Mouse (Mus musculus) megakaryocyte progenitor cell, adult 5-6 weeks (primary cell): Measurements from ENCODE around the gene Imp3. TPM values are rescaled to one million over a fixed set of nuclear protein-coding genes. Genes with fewer than 3 reads are reported as not detected.
"Not testable (repeated sequence)": the region's sequence is repeated elsewhere in the genome, so short reads cannot be mapped to it uniquely, and the experiment has no call there.

Source experiments
- ATAC-seq: replicated peaks from 2 replicates; pipeline ENCODE4 v1.8.0; 2016; ENCODE audit warnings: mild to moderate bottlenecking, moderate TSS enrichment, inconsistent platforms; ENCODE audit not compliant: poor library complexity
- total RNA-seq, 2 experiments: library from RNA; stranded (forward) in 1 of 2; stranded (reverse) in 1 of 2; fragments of 157-497, 149-512 nt in 1 of 2; fragments of 200-1000 nt in 1 of 2; gene quantifications; 2 replicates each; pipeline versions ENCODE4 v1.2.3 to v1.2.4; 2015 to 2017

Gene Imp3
- total RNA-seq, 2 experiments from 2014 or later: 77.3 to 138 TPM

DNA sequence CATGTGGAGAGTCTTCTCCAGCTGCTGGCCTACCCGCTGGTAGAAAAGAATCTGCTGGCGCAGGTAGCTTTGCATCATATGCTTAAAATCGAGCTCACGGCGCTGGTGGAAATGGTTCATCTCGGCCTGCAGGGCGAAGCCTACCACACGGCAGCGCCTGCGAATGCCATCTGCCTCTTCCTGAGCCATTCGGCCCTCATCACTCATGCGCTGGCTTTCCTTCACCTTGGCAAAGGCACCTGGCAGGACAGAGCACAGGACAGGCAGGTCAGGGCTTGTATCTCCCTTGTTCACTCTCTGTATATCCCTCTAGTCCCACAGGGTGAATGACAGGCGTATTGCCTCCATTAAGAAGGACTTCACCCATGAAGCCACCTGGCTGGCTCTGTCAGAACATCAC, 18.8 kb upstream of the Imp3 start:
- no peak for ATAC-seq

DNA sequence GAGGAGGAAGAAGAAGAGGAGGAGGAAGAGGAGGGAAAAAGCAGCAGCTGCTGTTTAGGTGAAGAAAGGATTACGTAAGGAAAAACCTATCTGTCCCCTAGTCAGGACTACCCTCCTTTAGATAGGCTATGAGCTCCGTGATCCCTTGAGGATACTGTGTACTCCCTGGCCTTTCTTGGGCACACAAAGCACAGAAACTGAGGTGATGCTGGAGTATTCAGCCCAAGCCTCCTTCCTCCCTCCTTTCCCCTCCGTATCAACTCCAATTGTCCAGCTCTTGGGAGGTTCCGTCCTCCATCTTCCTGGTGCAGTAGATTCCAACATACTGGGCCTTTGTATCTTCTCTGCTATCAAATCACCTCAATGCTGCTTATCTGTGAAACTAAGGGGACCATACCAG, 14.5 kb upstream of the Imp3 start:
- no peak for ATAC-seq

DNA sequence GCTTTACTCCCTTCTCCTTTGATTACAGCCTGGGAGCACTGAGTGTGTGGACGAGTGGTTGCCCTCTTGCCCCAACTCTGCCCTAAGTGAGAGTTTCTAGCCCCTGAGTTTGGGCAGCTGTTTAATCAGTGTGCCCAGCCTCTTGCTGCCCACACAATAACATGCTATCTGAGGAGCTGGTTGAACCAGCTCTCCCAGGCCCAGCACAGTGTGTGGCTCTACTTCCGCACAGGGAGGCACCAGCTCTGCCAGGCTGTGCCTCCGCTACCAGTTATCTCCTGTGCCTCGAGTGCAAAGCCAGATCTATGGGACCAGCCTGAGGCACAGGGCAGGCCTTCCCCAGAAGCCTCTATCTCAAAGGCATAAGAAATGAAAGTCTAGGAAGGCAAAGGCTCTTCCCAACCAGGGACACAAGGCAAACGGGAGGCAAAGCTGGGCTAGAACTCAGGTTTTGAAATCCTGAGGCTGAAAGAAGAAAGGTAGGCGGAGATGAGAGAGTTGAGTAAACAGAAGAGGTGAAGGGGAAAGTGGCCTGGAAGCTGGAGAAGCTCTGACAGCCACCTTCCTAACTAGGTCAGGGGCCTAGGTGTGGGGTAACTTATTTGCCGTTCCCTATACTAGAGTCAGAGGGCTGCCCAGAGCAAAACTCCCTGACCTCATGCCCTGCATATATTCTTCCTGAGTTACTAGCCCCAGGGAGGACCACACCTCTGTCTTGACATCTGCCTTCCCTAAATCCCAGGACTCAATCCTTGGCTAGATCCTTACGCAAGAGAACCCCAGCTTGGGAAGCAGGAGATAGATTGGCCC, 13.2 kb upstream of the Imp3 start:
- ATAC-seq: peak; percentile 35; the same call in 1 of the 2 replicates

- peak; percentile 24 for ATAC-seq
Measured at GRCm38 (mm10) chr9:56924651-56925027, 12.6 kb upstream of the Imp3 start.

DNA sequence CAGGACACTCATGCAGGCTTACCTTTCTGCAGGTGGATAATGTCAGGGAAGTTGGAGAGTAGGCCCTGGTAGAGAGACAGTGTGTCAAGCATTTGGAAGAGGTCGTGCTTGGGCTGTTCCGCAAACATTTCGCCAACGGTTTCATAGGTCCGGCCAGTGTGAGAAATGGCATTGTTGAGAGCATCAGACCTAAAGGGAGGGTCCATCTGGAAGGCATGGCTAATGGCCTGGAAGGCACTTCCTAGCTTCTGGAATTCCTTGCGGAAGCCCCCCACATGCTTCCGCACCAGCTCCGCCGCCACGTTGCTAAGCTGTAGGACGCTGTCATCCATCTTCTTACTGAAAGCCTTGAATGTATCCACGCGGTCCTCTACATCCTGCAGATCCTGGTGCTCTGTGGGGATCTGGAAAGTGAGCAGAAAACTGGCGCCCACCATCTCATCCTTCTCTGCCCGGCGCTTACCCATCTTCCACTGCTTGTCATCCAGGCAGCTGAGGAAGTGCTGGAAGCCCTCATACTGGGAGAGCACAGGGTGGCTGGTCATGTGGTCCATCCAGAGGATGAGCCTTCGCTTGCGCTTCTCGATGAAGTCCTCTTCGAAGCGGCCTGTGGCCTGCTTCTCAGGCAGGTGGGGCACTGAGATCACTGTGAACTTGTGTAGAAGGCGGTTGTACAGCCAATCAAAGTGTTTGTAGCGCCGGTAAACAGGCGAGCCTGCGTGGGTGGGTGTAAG, 11.8 kb upstream of the Imp3 start:
- no peak for ATAC-seq

DNA sequence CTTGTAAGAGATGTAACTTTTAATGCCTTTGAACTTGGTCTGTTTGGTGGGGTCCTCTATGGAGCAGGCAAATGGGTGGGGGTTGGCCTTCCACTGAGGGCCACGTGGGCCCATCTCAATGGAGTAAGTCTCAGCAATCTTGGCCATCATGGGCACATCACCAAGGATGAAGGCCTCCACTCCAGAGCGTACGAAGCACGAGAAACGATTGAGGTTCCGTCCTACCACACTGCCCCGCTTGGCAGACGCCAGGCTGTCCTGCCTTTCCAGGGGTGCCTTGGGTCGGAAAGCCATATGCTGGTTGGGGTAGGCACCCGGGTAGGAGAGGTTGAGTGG, 11.3 kb upstream of the Imp3 start:
- ATAC-seq: no peak

DNA sequence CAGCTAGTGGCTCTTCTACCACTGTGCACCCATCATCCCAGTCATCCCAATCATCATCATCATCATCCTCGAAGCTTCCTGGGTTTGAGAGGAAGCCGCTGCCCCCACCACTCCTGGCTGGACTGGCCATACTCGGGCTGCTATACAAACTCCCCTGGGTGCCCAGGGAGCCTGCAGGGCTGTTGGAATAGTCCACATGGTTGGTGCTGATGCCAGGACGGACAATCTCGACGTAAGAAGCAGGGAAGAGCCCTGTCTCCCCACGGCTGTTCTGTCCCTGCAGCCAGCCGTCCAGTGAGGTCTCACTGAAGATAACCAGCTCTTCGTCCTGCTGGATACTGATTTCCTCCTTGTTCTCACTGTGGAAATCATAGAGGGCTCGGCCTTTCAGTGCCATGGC, 10.9 kb upstream of the Imp3 start:
- no peak for ATAC-seq

- no peak; the same call in 1 of the 2 replicates for ATAC-seq
Measured at GRCm38 (mm10) chr9:56927191-56928012, 9.9 kb upstream of the Imp3 start.

- ATAC-seq: peak; percentile 74
Measured at GRCm38 (mm10) chr9:56928041-56928811, 9.0 kb upstream of the Imp3 start, which contains the start of gene Snx33. Gene Snx33 (minus strand): TSS chr9:56928371.

DNA sequence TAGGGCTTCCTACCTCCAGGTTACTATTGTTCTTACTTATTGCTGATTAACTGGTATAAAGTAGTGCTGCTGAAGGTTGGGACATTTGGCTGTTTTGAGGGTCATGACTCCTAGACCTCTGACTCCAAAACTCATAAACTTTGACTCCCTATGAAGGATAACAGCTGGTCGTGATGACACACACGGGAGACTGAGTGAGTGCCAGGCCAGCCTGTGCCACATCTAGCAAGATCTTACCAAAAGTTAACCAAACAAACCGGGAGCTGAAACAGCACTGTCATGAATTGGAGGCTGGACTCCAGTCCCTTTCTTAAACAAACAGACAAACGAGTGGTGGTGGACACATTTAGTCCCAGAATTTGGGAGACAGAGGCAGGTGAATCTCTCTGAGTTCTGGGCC, 7.8 kb upstream of the Imp3 start:
- no peak for ATAC-seq

DNA sequence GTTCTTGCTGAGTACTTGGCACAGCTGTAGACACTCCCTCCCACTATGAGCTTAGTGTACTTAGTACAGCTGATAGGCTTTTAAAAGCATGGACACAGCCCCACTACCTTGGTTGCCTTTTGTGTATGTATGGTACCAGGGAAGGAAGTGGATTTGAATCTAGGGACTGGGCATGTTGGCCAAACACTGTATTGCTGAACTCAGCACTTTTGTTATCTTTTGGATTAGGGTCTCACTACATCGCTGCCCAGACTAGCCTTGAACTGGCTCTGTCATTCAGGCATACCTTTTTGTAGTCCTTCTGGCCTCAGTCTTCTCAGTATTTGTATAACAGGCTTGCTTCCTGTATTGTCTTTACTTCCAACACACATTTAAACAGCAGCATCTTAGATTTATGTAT, 6.7 kb upstream of the Imp3 start:
- no peak for ATAC-seq

DNA sequence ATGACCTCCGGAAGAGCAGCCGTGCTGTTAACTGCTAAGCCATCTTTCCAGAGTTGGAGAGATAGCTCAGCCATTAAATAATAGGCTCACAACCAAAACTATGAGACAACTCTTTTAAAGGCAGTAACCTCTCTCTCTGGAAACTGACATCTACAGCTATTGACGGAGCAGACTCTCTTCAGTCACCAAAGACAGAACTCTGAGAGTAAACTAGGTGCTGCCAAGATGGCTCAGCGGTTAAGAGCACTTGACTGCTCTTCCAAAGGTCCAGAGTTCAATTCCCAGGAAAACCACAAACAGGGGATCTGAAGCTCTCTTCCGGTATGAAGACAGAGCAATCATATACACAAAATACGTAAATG, 433 bp upstream of the Imp3 start:
- ATAC-seq: no peak

DNA sequence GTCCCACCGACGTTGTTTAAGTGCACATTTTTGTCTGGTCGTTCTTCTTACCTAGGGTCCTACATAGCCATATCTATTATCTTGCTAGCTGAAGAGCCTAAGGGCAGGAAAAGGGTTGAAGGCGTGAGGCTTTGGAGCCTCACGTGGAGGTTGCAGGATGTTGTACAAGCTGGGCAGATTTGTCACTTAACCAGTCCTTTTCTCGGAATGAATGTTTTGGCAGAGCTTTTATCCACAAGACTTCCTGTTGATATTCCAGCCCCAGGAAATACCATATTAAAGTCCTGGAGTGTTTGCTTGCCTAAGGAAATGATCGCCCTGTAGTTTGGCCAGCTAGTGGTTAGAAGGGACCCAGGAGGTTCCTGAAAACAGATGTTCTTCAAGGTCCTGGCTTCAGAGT, 1.1 kb downstream of the Imp3 start:
- ATAC-seq: no peak

- not testable (repeated sequence) for ATAC-seq
Measured at GRCm38 (mm10) chr9:56947481-56947880, 10.2 kb downstream of the Imp3 start.

DNA sequence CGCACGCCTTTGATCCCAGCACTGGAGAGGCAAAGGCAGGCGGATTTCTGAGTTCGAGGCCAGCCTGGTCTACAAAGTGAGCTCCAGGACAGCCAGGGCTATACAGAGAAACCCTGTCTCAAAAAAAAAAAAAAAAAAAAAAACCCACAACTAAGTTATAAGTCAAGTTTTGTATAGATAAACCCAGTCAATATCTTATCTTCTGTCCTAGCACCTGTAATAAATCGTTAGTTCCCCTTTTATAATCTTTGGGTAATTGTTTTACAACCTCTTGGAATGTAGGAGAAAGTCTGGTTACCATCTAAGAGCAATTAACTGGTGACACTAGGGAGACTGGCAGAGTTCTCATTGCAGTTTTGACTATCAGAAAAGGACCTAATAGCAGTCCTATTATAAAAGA, 11.4 kb downstream of the Imp3 start:
- not testable (repeated sequence) for ATAC-seq

DNA sequence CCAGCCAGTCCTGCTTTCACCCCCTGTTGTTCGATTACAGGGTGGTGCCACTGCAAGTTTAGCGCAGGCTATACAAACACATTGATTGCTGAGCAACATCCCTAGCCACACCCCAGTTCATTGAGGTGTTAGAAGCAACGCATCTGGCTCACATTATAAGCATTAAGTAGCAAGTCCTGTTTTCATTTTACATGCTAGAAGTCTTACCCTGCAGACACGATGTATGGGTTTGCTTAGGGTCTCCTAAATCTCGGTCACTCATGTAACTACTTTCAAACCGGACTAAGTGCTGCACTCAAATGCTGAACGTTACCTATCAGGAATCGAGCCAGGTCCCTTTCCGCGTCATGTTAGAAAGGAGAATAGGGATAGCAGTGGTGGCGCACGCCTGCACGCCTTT, 12.5 kb downstream of the Imp3 start:
- ATAC-seq: 0 out of 2 replicates have a peak, but pooled peaks have one; percentile 9

GRCm38 (mm10) chr9:56950414-56951400, 13.4 kb downstream of the Imp3 start, which contains the start of gene Snupn:
Gene Snupn (plus strand): TSS chr9:56950878.
- peak; percentile 99 for ATAC-seq

DNA sequence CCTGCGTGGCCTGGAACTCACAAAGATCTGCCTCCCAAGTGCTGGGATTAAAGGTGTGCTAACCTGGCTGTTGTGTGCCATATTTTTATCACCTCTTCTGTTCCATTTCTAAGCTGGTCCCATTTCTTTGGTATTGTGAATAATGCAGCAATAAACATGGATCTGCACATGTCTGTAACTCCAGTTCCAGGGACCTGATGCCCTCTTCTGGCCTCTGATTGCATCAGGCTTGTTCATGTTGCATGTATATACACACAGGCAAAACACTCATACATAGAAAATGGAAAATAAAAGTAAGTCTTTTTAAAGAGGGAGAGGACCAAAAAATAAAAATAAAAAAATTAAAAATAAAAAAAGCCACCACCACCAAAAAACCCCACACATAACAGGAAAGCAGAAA, 16.3 kb downstream of the Imp3 start:
- ATAC-seq: no peak

GRCm38 (mm10) chr9:56956966-56957675, 19.8 kb downstream of the Imp3 start:
- no peak for ATAC-seq
